Mouse (Mus musculus): ENCODE data around the gene Rbms3. TPM values are rescaled to one million over a fixed set of nuclear protein-coding genes. Genes with fewer than 3 reads are reported as not detected.

Gene Rbms3
- total and polyA plus RNA-seq, 3 experiments = 8.1 to 12.5 (median 8.8) TPM

DNA sequence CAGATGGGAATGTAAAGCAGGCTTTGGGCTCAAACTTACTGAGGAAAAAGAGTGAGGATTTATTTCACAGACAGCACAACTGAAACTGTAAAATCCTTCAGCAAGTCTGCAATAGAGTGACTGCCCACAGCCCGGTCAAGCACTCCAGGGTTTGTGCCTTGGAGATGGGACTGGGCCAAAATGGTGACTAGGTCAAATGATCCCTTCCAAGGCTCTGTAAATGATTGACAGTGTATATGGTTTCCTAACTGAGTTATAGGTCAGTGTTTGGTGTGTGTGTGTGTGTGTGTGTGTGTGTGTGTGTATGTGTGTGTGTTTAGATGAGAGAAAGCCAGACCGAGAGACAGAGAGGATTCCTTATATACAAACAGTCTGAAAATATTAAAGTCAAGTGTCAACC, 673.6 kb downstream of the Rbms3 start:
- Histone ChIP-seq H3K27ac (no peak overlapping the region), H3K9ac (ENCODE audit: low read depth, low read length) (no peak overlapping the region), H3K4me3 (no peak overlapping the region), H3K27me3 (ENCODE audit: control insufficient read depth, insufficient read depth, low read length) (no peaks in the 10 kb centered on the region), H3K4me1 (ENCODE audit: control insufficient read depth, insufficient read depth, low read length) (no peaks in the 10 kb centered on the region), H3K36me3 (ENCODE audit: control insufficient read depth, insufficient read depth, low read length) (no peaks in the 10 kb centered on the region), H3K79me2 (replicated peaks; ENCODE audit: control insufficient read depth, insufficient read depth, low read length) (no peaks in the 10 kb centered on the region)
- no peak for TF ChIP-seq EP300 (IDR thresholded peaks at IDR 0.05; ENCODE audit: insufficient read depth, low read depth, low read length)
- TF ChIP-seq CTCF (IDR thresholded peaks at IDR 0.05) = no peak
- TF ChIP-seq POLR2A (IDR thresholded peaks at IDR 0.05; ENCODE audit: insufficient read depth, low read depth, low read length) = no peak
- no peak for DNase-seq
- WGBS = 94% methylated on average over 2 of the region's 2 CpGs
- intact Hi-C loops (cut with DNase I) = no loop called here

DNA sequence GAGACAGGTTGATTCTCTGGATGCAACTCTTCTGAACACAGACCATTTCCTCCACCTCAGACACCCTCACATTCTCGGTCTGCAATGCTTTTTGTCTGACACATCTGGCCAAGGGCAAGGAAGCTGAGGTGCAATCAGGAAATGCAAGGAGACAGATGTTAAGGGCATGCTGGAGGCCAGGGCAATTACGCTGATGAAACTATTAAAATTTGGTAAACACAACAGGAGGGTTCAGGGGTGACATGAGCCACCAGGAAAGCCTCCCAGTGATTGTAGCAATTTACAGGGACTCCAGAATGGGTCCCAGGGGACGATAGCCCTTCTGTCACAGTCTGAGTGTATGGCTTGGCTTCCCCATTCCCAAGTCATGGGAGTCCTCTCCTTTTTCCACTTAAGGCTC, 681.5 kb downstream of the Rbms3 start:
- WGBS = 70% methylated on average over 3 of the region's 3 CpGs
- H3K36me3 ChIP-seq (ENCODE audit: control insufficient read depth, insufficient read depth, low read length) = no peaks in the 10 kb centered on the region

DNA sequence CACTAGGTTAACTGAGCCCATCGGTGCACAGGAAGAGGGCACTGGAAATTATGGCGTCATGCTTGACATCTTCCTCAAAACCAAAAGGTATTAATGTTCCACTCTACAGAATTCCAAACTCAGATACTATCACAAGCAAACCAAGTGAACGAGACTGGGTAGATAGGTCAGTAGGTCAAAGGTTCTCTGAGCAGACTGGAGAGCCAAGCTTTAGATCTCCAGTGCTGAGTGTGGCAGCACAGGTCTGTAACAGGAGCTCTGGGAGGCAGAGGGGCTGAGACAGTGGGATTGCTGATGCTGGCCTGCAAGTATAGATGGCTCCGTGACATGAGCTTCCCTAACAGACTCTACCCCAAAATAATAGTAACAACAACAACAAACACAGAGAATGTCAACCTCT, 682.3 kb downstream of the Rbms3 start:
- intact Hi-C loops (cut with DNase I) = no loop called here
- H3K4me1 ChIP-seq (ENCODE audit: control insufficient read depth, insufficient read depth, low read length) = no peaks in the 10 kb centered on the region
- 71% methylated on average over 4 of the region's 4 CpGs for WGBS
- H3K4me3 ChIP-seq = no peak overlapping the region
- H3K27me3 ChIP-seq (ENCODE audit: control insufficient read depth, insufficient read depth, low read length) = no peaks in the 10 kb centered on the region
- H3K79me2 ChIP-seq (replicated peaks; ENCODE audit: control insufficient read depth, insufficient read depth, low read length) = no peaks in the 10 kb centered on the region
- DNase-seq = no peak
- H3K9ac ChIP-seq (ENCODE audit: low read depth, low read length) = no peak overlapping the region
- H3K27ac ChIP-seq = no peak overlapping the region
- TF ChIP-seq EP300 (IDR thresholded peaks at IDR 0.05; ENCODE audit: insufficient read depth, low read depth, low read length) (no peak), CTCF (IDR thresholded peaks at IDR 0.05) (no peak), POLR2A (IDR thresholded peaks at IDR 0.05; ENCODE audit: insufficient read depth, low read depth, low read length) (no peak)
- no peaks in the 10 kb centered on the region for H3K36me3 ChIP-seq (ENCODE audit: control insufficient read depth, insufficient read depth, low read length)

More for the DNA sequence above, 681.5 kb downstream of the Rbms3 start:
- H3K27ac ChIP-seq = no peak overlapping the region
- H3K4me1 ChIP-seq (ENCODE audit: control insufficient read depth, insufficient read depth, low read length) = no peaks in the 10 kb centered on the region
- no peaks in the 10 kb centered on the region for H3K27me3 ChIP-seq (ENCODE audit: control insufficient read depth, insufficient read depth, low read length)
- intact Hi-C loops (cut with DNase I) = no loop called here
- H3K9ac ChIP-seq (ENCODE audit: low read depth, low read length) = no peak overlapping the region
- DNase-seq = no peak
- no peak overlapping the region for H3K4me3 ChIP-seq
- TF ChIP-seq EP300 (IDR thresholded peaks at IDR 0.05; ENCODE audit: insufficient read depth, low read depth, low read length) = no peak
- no peaks in the 10 kb centered on the region for H3K79me2 ChIP-seq (replicated peaks; ENCODE audit: control insufficient read depth, insufficient read depth, low read length)

DNA sequence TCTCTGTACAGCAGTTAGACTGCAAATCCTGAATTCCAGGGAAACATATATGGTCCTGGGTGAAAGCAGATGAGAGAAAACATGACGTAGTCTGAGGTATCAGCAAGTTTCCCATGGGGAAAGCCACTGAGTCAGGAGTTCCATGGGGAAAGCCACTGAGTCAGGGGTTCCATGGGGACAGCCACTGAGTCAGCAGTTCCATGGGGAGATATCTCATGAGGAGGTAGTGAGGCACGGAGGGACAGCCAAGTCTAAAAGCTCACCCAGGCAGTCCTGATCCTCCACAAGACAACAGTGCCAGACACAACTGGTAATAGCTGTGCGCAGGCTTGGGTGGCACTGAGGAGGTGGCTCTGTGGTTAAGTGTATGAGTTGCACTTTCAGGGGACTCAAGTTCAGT, 682.9 kb downstream of the Rbms3 start:
- DNase-seq = no peak
- Histone ChIP-seq H3K27ac (no peak overlapping the region), H3K9ac (ENCODE audit: low read depth, low read length) (no peak overlapping the region), H3K4me3 (no peak overlapping the region), H3K4me1 (ENCODE audit: control insufficient read depth, insufficient read depth, low read length) (no peaks in the 10 kb centered on the region), H3K27me3 (ENCODE audit: control insufficient read depth, insufficient read depth, low read length) (no peaks in the 10 kb centered on the region), H3K79me2 (replicated peaks; ENCODE audit: control insufficient read depth, insufficient read depth, low read length) (no peaks in the 10 kb centered on the region), H3K36me3 (ENCODE audit: control insufficient read depth, insufficient read depth, low read length) (no peaks in the 10 kb centered on the region)
- WGBS = 86% methylated on average over 3 of the region's 3 CpGs
- TF ChIP-seq CTCF (IDR thresholded peaks at IDR 0.05) = no peak
- TF ChIP-seq POLR2A (IDR thresholded peaks at IDR 0.05; ENCODE audit: insufficient read depth, low read depth, low read length) = no peak
- no peak for TF ChIP-seq EP300 (IDR thresholded peaks at IDR 0.05; ENCODE audit: insufficient read depth, low read depth, low read length)
- intact Hi-C loops (cut with DNase I) = no loop called here

DNA sequence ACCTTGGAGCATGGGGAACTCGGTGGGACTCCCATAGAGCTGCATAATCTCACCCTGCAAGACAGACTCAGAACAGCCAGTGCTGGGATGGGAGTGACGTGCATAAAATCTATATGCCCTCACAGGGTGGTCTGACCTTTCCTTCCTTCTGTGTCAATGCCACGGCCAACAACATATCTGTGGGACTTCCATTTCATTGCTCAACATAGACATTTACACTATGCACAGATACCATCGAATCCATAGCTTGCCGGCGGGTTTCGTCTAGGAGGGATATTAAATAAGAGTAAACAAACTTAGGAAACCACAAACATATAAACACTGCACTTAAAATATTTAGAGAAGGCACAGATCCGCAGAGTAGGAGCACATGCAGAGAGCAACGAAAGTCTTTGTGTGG, 684.0 kb downstream of the Rbms3 start:
- no peaks in the 10 kb centered on the region for H3K4me1 ChIP-seq (ENCODE audit: control insufficient read depth, insufficient read depth, low read length)
- H3K4me3 ChIP-seq = no peak overlapping the region
- H3K79me2 ChIP-seq (replicated peaks; ENCODE audit: control insufficient read depth, insufficient read depth, low read length) = no peaks in the 10 kb centered on the region
- 93% methylated on average over 9 of the region's 9 CpGs for WGBS
- intact Hi-C loops (cut with DNase I) = no loop called here
- DNase-seq = no peak
- no peak overlapping the region for H3K9ac ChIP-seq (ENCODE audit: low read depth, low read length)
- no peaks in the 10 kb centered on the region for H3K36me3 ChIP-seq (ENCODE audit: control insufficient read depth, insufficient read depth, low read length)
- no peak for TF ChIP-seq POLR2A (IDR thresholded peaks at IDR 0.05; ENCODE audit: insufficient read depth, low read depth, low read length)
- no peak for TF ChIP-seq EP300 (IDR thresholded peaks at IDR 0.05; ENCODE audit: insufficient read depth, low read depth, low read length)
- TF ChIP-seq CTCF (IDR thresholded peaks at IDR 0.05) = no peak
- no peaks in the 10 kb centered on the region for H3K27me3 ChIP-seq (ENCODE audit: control insufficient read depth, insufficient read depth, low read length)
- H3K27ac ChIP-seq = no peak overlapping the region

DNA sequence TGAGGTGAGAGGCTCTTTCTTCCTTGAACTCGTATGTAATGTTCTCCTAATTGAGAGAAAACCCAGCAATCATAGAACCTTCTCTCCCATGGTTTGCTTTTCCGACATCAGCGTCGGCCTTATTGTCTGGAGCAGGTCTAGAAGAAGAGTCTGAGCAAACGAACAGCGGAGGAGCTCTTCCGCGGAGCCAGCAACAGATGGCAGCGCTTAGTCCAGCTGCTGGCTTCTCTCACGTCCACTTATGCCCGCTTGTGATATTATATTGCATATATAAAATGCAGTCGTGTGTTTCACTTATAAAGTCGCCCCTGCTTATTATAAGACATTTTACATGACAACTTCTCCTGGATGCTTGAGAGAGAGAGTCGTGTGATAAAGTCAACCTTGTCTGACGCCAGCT, 685.8 kb downstream of the Rbms3 start:
- 90% methylated on average over 15 of the region's 15 CpGs for WGBS
- H3K36me3 ChIP-seq (ENCODE audit: control insufficient read depth, insufficient read depth, low read length) = no peaks in the 10 kb centered on the region
- H3K9ac ChIP-seq (ENCODE audit: low read depth, low read length) = no peak overlapping the region
- no peaks in the 10 kb centered on the region for H3K4me1 ChIP-seq (ENCODE audit: control insufficient read depth, insufficient read depth, low read length)
- H3K79me2 ChIP-seq (replicated peaks; ENCODE audit: control insufficient read depth, insufficient read depth, low read length) = no peaks in the 10 kb centered on the region
- no peak overlapping the region for H3K4me3 ChIP-seq
- no peak for DNase-seq
- no peak overlapping the region for H3K27ac ChIP-seq
- TF ChIP-seq CTCF (IDR thresholded peaks at IDR 0.05) = no peak
- no peak for TF ChIP-seq EP300 (IDR thresholded peaks at IDR 0.05; ENCODE audit: insufficient read depth, low read depth, low read length)
- no peak for TF ChIP-seq POLR2A (IDR thresholded peaks at IDR 0.05; ENCODE audit: insufficient read depth, low read depth, low read length)
- intact Hi-C loops (cut with DNase I) = no loop called here
- H3K27me3 ChIP-seq (ENCODE audit: control insufficient read depth, insufficient read depth, low read length) = no peaks in the 10 kb centered on the region
